Mouse (Mus musculus) CD4-positive helper T cell, adult 2 months (primary cell): Measurements from ENCODE around the gene Cmtm2b.

ENCODE experiments used
- DNase-seq: peaks from one replicate; pipeline ENCODE4 v3.0.0-alpha.2; 2012; ENCODE audit warnings: low read depth, missing footprints, low spot score

Gene Cmtm2b

GRCm38 (mm10) chr8:104380269-104380668, 58.2 kb downstream of the Cmtm2b start:
- DNase-seq: no peak
